Mouse (Mus musculus) midbrain, embryonic 11.5 days (tissue): ENCODE data around the gene Churc1. TPM values are rescaled to one million over a fixed set of nuclear protein-coding genes. Genes with fewer than 3 reads are reported as not detected.
"Not testable (repeated sequence)": the region's sequence is repeated elsewhere in the genome, so short reads cannot be mapped to it uniquely, and the experiment has no call there.

Source experiments
- ATAC-seq: fragments of 200-750 bp; cut with Nextera tagmentation; 2 replicates; pipeline ENCODE4 v1.8.0; 2017; ENCODE audit warnings: moderate TSS enrichment, moderate library complexity; ENCODE audit not compliant: low FRiP score
- DNase-seq: peaks from one replicate; pipeline ENCODE4 v3.0.0; 2015; ENCODE audit warnings: low spot score; ENCODE audit errors: missing footprints
- H3K27ac ChIP-seq: fragments of 300-500 bp; sonication (generic); 2 replicates; pipeline ENCODE4 v1.5.1; 2014; ENCODE audit warnings: low read depth, low read length
- H3K27me3 ChIP-seq: fragments of 300-500 bp; sonication (generic); 2 replicates; pipeline ENCODE4 v1.6.1; 2014; ENCODE audit warnings: mild to moderate bottlenecking, low read length, moderate library complexity, mixed read lengths; ENCODE audit not compliant: control insufficient read depth, insufficient read depth
- H3K36me3 ChIP-seq: fragments of 300-500 bp; sonication (generic); 2 replicates; pipeline ENCODE4 v1.6.1; 2014; ENCODE audit warnings: mild to moderate bottlenecking, low read length, moderate library complexity, mixed read lengths; ENCODE audit not compliant: control insufficient read depth, insufficient read depth
- H3K4me1 ChIP-seq: fragments of 300-500 bp; sonication (generic); 2 replicates; pipeline ENCODE4 v1.6.1; 2014; ENCODE audit warnings: low read length; ENCODE audit not compliant: control insufficient read depth, insufficient read depth
- H3K4me2 ChIP-seq: fragments of 300-500 bp; sonication (generic); 2 replicates; pipeline ENCODE4 v1.6.1; 2014; ENCODE audit warnings: mild to moderate bottlenecking, moderate library complexity
- H3K4me3 ChIP-seq: fragments of 300-500 bp; sonication (generic); 2 replicates; pipeline ENCODE4 v1.5.1; 2014; ENCODE audit warnings: low read depth, low read length
- H3K9ac ChIP-seq: fragments of 300-500 bp; sonication (generic); 2 replicates; pipeline ENCODE4 v1.6.1; 2014; ENCODE audit warnings: low read length
- H3K9me3 ChIP-seq: fragments of 300-500 bp; sonication (generic); 2 replicates; pipeline ENCODE4 v1.6.1; 2016; ENCODE audit warnings: low read length; ENCODE audit not compliant: control insufficient read depth
- WGBS: fragments of 180-500 bp; shearing (Covaris S2); extraction: QIAGEN DNeasy Blood & Tissue Kit; methylation state at CpG from one replicate; pipeline ENCODE4 v1.1.7; 2014; 5-methylcytosine and 5-hydroxymethylcytosine counted together
- polyA plus RNA-seq: library from polyadenylated mRNA; unstranded; fragments of >200 nt; fragmentation: Nextera tagmentation; extraction: Ambion mirVana; gene quantifications from 2 replicates; pipeline ENCODE4 v1.2.1, GENCODE M21; 2014

Gene Churc1
- polyA plus RNA-seq, 1 experiment from 2014 or later, result 81.9 TPM

GRCm38 (mm10) chr12:76780639-76781468, 15.5 kb downstream of the Churc1 start:
- H3K4me1 ChIP-seq, result no peaks in the 10 kb centered on the region
- H3K4me3 ChIP-seq, result no peak overlapping the region
- DNase-seq (peak; percentile 85), ATAC-seq (peak; percentile 40; the same call in 1 of the 2 replicates)
- WGBS, result 59% methylated on average over 12 of the region's 12 CpGs
- no peaks in the 10 kb centered on the region for H3K9me3 ChIP-seq
- H3K9ac ChIP-seq, result no peak overlapping the region
- H3K27ac ChIP-seq, result peak overlapping the region; percentile 30; the same call in 1 of the 2 replicates
- no peaks in the 10 kb centered on the region for H3K27me3 ChIP-seq
- no peak overlapping the region for H3K4me2 ChIP-seq
- no peaks in the 10 kb centered on the region for H3K36me3 ChIP-seq

- DNase-seq (no peak), ATAC-seq (no peak)
- Histone ChIP-seq H3K27ac (no peak overlapping the region), H3K36me3 (no peaks in the 10 kb centered on the region), H3K27me3 (no peaks in the 10 kb centered on the region), H3K9ac (no peak overlapping the region), H3K9me3 (no peaks in the 10 kb centered on the region), H3K4me2 (no peak overlapping the region), H3K4me1 (no peaks in the 10 kb centered on the region), H3K4me3 (no peak overlapping the region)
- WGBS, result 64% methylated on average over 10 of the region's 10 CpGs
These were observed 18.8 kb downstream of the Churc1 start for GRCm38 (mm10) chr12:76784056-76784619.

DNA sequence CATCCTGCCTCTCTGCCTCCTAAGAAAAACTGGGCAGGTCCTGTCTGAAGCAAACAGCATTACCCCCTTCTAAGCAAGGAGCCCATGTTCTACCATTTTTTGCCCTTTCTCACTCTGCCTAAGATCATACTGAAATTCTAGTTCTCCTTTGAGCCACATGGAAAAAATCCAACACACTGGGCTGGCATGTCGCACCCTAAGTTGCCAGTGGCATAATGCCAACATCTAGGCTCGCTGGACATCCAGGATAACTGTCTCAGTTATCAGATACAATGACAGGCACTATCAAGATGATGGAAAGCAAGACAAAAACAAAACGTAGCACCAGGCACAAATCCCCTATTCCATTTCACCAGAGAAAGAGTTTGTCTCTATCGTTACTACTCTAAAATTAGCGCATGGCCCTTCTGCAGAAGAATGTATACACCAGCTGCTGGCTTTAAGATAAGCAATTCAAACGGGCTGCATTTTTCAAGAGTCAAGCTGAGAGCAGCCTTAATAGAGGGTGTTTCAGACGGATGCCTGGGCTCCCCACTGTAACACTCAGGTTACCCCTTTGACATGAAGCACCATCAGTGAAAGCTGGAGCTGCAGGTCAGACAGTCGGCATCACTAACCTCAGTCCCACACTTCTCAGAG, 25.2 kb downstream of the Churc1 start:
- DNase-seq, result no peak
- WGBS, result 74% methylated on average over 8 of the region's 8 CpGs

DNA sequence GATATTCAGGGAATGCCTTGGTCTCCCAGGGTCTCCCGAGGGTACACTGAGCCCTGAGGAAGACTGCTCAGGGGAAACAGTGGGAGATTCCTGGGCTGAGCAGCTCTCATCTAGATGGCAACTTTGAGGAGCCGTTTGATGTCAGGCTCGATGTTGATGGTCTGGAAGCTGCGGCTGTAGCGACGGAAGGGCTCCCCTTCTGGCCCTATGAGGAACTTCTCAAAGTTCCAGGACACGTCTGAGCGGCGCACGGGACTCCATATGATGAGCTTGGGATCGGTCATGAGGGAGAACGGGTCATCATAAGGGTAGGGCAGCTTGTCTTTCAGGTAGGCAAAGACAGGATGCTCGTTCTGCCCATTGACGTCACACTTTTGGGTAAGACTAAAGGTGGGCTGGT, 27.2 kb downstream of the Churc1 start:
- 43% methylated on average over 14 of the region's 14 CpGs for WGBS
- not testable (repeated sequence) for H3K27ac ChIP-seq, H3K4me1 ChIP-seq, H3K27me3 ChIP-seq, H3K9me3 ChIP-seq, DNase-seq, ATAC-seq, H3K4me2 ChIP-seq, H3K4me3 ChIP-seq, H3K9ac ChIP-seq, H3K36me3 ChIP-seq

More for the DNA sequence above, 25.2 kb downstream of the Churc1 start:
- no peak for ATAC-seq
- no peak overlapping the region for H3K4me2 ChIP-seq
- H3K9ac ChIP-seq, result no peak overlapping the region
- no peaks in the 10 kb centered on the region for H3K4me1 ChIP-seq
- no peaks in the 10 kb centered on the region for H3K9me3 ChIP-seq
- H3K36me3 ChIP-seq, result no peaks in the 10 kb centered on the region
- no peak overlapping the region for H3K4me3 ChIP-seq
- H3K27ac ChIP-seq, result no peak overlapping the region
- H3K27me3 ChIP-seq, result no peaks in the 10 kb centered on the region

- Histone ChIP-seq H3K9me3 (no peaks in the 10 kb centered on the region), H3K4me3 (no peak within 1 kb of the TSS), H3K36me3 (no peaks in the 10 kb centered on the region), H3K27me3 (no peaks in the 10 kb centered on the region), H3K27ac (no peak within 1 kb of the TSS), H3K9ac (no peak within 1 kb of the TSS), H3K4me1 (peaks cover 3% of the 10 kb centered on the region; the same call in 1 of the 2 replicates), H3K4me2 (no peak within 1 kb of the TSS)
- DNase-seq (no peak), ATAC-seq (no peak)
- WGBS, result 80% methylated on average over 5 of the region's 5 CpGs
These were observed 30.0 kb downstream of the Churc1 start, which contains the start of gene Gpx2 for GRCm38 (mm10) chr12:76795350-76795749. Gene Gpx2 (minus strand): TSS chr12:76795554.

- Histone ChIP-seq H3K9ac (no peak overlapping the region), H3K4me3 (no peak overlapping the region), H3K9me3 (no peaks in the 10 kb centered on the region), H3K27me3 (no peaks in the 10 kb centered on the region), H3K36me3 (no peaks in the 10 kb centered on the region), H3K4me1 (peaks cover 3% of the 10 kb centered on the region; the same call in 1 of the 2 replicates), H3K27ac (no peak overlapping the region), H3K4me2 (no peak overlapping the region)
- no peak for DNase-seq
- ATAC-seq, result no peak
- WGBS, result 88% methylated on average over 7 of the region's 7 CpGs
These were observed 31.7 kb downstream of the Churc1 start for GRCm38 (mm10) chr12:76796938-76797539.

DNA sequence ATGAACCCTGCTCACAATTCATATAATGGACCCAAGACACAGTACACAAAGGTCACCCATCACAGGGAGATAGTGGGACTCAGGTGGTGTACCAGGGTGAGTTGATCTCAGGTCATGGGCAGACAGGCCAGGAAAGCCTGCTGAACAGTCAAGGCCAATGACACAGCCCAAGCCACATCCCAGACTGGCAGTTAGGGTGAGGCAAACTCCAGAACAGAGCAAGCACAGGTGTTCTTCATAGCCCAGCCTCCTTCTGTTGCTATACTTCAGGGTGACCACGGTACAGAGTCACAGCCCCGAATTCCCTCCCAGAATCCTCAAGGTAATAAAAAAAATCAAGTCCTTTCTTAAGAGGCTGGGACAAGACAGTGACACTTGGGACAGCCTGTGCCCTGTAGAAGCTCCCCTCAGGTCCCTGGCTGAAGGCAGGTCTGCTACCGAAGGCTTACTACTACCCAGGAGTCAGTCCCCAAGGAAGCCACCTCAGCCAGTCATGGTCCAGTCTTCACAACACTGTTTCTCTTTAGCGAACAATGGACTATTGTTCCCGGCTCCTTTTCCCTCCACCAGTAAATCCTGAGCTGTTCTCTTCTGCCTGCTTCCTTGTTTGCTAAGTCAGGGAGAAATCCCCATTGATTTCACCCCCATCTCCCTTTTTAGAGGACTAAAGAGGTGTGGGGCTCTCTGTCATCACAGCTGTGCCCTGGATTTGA, 32.8 kb downstream of the Churc1 start:
- DNase-seq (no peak), ATAC-seq (no peak)
- H3K27me3 ChIP-seq, result no peaks in the 10 kb centered on the region
- H3K4me1 ChIP-seq, result peaks cover 3% of the 10 kb centered on the region; the same call in 1 of the 2 replicates
- H3K4me3 ChIP-seq, result no peak overlapping the region
- no peak overlapping the region for H3K4me2 ChIP-seq
- no peak overlapping the region for H3K9ac ChIP-seq
- H3K9me3 ChIP-seq, result no peaks in the 10 kb centered on the region
- no peak overlapping the region for H3K27ac ChIP-seq
- H3K36me3 ChIP-seq, result no peaks in the 10 kb centered on the region
- 47% methylated on average over 5 of the region's 5 CpGs for WGBS

DNA sequence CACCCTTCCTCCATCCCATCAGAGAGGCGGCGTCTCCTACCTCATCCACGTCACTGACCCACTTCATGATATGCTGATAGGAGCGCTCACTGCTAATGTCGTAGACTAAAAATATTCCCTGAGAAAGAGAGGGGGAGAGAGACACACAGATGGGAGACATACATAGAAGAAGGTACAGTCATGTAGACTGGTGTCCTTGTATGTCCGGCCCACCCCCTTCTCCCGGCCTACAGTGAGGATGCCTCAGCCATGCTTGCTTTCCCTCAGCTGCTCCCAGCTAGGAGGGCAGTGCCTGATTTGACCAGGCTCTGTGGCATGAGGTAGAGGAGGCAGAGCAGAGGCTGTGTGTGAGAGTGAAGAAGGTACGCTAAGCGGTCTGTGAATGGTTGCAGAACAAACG, 37.7 kb downstream of the Churc1 start:
- no peak overlapping the region for H3K27ac ChIP-seq
- ATAC-seq, result no peak

More for the DNA sequence above, 37.7 kb downstream of the Churc1 start:
- Histone ChIP-seq H3K9me3 (no peaks in the 10 kb centered on the region), H3K36me3 (no peaks in the 10 kb centered on the region), H3K9ac (no peak overlapping the region), H3K27me3 (no peaks in the 10 kb centered on the region), H3K4me3 (no peak overlapping the region), H3K4me2 (no peak overlapping the region), H3K4me1 (peaks cover 3% of the 10 kb centered on the region; the same call in 1 of the 2 replicates)
- DNase-seq, result no peak
- 93% methylated on average over 10 of the region's 10 CpGs for WGBS
